Mouse (Mus musculus): ENCODE measurements around the gene 2310057J18Rik. TPM values are rescaled to one million over a fixed set of nuclear protein-coding genes. Genes with fewer than 3 reads are reported as not detected.

2310057J18Rik gene
- polyA plus RNA-seq, 1 experiment from 2014 or later = not detected

Other genes with a start within 250 kb of the 2310057J18Rik start
- 0.09 and 0.22 TPM in 2 replicates for gene Soga3, start 157.5 kb upstream of the 2310057J18Rik start, polyA plus RNA-seq (2015; fragmentation: Nextera tagmentation; extraction: Ambion mirVana)
- not detected in 2 replicates for gene Gm49353, start 212.7 kb upstream of the 2310057J18Rik start, polyA plus RNA-seq (2015; fragmentation: Nextera tagmentation; extraction: Ambion mirVana)
- gene 9330159F19Rik, start 225.3 kb upstream of the 2310057J18Rik start, polyA plus RNA-seq (2015; fragmentation: Nextera tagmentation; extraction: Ambion mirVana) = 0.02 and 0.09 TPM in 2 replicates

Measured in heart, embryonic 16.5 days (tissue).